Mouse (Mus musculus) hindbrain, embryonic 14.5 days (tissue): ENCODE measurements around the gene Abcg1. TPM values are rescaled to one million over a fixed set of nuclear protein-coding genes. Genes with fewer than 3 reads are reported as not detected.

Experiments
- ATAC-seq: fragments of 200-750 bp; cut with Nextera tagmentation; 2 replicates; pipeline ENCODE4 v1.8.0; 2017; ENCODE audit warnings: moderate number of reproducible peaks, mild to moderate bottlenecking, moderate TSS enrichment, moderate library complexity; ENCODE audit not compliant: low FRiP score
- DNase-seq: peaks from one replicate; pipeline ENCODE4 v3.0.0-alpha.2; 2015; ENCODE audit warnings: low spot score
- H3K27ac ChIP-seq: fragments of 300-500 bp; sonication (generic); 2 replicates; pipeline ENCODE4 v1.5.1; 2014; ENCODE audit warnings: mild to moderate bottlenecking, moderate library complexity
- H3K27me3 ChIP-seq: fragments of 300-500 bp; sonication (generic); 2 replicates; pipeline ENCODE4 v1.6.1; 2014; ENCODE audit warnings: mild to moderate bottlenecking, low read length, mixed read lengths; ENCODE audit not compliant: control insufficient read depth, insufficient read depth
- H3K36me3 ChIP-seq: fragments of 300-500 bp; sonication (generic); replicated peaks from 2 replicates; pipeline ENCODE4 v1.6.1; 2014; ENCODE audit not compliant: control insufficient read depth, insufficient read depth
- H3K4me1 ChIP-seq: fragments of 300-500 bp; sonication (generic); replicated peaks from 2 replicates; pipeline ENCODE4 v1.6.1; 2014; ENCODE audit warnings: antibody characterized with exemption, low read length, mixed read lengths; ENCODE audit not compliant: control insufficient read depth, insufficient read depth
- H3K4me2 ChIP-seq: fragments of 300-500 bp; sonication (generic); replicated peaks from 2 replicates; pipeline ENCODE4 v1.6.1; 2014; ENCODE audit warnings: mild to moderate bottlenecking, moderate library complexity
- H3K4me3 ChIP-seq: fragments of 300-500 bp; sonication (generic); replicated peaks from 2 replicates; pipeline ENCODE4 v1.5.1; 2014; ENCODE audit warnings: mild to moderate bottlenecking, low read length
- H3K9ac ChIP-seq: fragments of 300-500 bp; sonication (generic); 2 replicates; pipeline ENCODE4 v1.6.1; 2014
- H3K9me3 ChIP-seq: fragments of 300-500 bp; sonication (generic); 2 replicates; pipeline ENCODE4 v1.6.1; 2016; ENCODE audit warnings: low read length; ENCODE audit not compliant: control insufficient read depth
- WGBS: fragments of 180-500 bp; shearing (Covaris S2); extraction: QIAGEN DNeasy Blood & Tissue Kit; methylation state at CpG from one replicate; pipeline ENCODE4 v1.1.7; 2014; 5-methylcytosine and 5-hydroxymethylcytosine counted together
- polyA plus RNA-seq: library from polyadenylated mRNA; unstranded; fragments of >200 nt; fragmentation: Nextera tagmentation; extraction: Ambion mirVana; gene quantifications from 2 replicates; pipeline ENCODE4 v1.2.1, GENCODE M21; 2014

The Abcg1 gene
- polyA plus RNA-seq, result 19.3 and 21.1 TPM in 2 replicates

DNA sequence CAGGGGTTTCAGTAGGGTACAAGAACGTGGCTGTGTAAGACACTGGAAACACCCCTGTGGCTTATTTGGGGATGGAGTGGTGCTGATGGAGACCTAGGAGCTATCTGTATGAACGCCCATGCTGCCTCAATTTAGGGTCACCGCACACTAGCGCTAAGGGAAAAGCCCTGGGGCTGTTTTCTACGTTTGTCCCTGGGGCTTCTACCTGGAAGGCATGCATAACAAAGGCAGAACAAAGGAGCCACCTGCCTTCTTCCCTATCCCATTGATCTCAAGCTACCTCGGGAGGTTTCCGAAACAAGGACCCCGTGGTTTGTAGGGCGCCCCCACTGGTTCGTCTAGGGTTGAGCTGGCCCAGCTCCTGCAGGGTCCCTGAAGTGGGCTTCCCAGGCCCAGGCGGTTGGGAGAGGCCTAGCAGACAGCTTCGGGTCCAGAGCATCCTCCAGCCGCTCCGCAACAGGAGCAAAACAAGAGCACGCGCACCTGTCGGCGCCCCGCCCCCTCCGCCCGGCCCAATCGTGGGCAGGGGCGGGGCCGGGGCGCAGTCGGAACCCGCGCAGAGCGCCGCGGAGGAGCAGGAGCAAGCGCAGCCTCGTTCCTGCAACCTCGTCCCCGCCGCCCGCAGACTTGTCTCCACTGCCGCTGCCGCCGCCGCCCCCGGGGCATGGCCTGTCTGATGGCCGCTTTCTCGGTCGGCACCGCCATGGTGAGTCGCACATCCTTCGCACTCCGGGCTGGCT lies at the start of gene Abcg1:
Gene Abcg1 (plus strand): TSS at position 525 of the 740 bp plus-strand sequence.
- no peaks in the 10 kb centered on the region for H3K36me3 ChIP-seq

GRCm38 (mm10) chr17:31008416-31008815 lies 49.1 kb upstream of the Abcg1 start:
- ATAC-seq (no peak), DNase-seq (no peak)
- no peaks in the 10 kb centered on the region for H3K9me3 ChIP-seq
- H3K27me3 ChIP-seq, result no peaks in the 10 kb centered on the region
- H3K9ac ChIP-seq, result no peak overlapping the region
- H3K36me3 ChIP-seq, result no peaks in the 10 kb centered on the region
- WGBS, result 93% methylated on average over 8 of the region's 8 CpGs
- no peak overlapping the region for H3K4me2 ChIP-seq
- H3K4me3 ChIP-seq, result no peak overlapping the region
- no peaks in the 10 kb centered on the region for H3K4me1 ChIP-seq
- H3K27ac ChIP-seq, result no peak overlapping the region

More for the DNA sequence above, at the start of gene Abcg1:
- WGBS, result 1% methylated on average over 49 of the region's 49 CpGs
- peak; percentile 87 for ATAC-seq
- H3K9ac ChIP-seq, result peak within 1 kb of the TSS; percentile 78
- H3K4me3 ChIP-seq, result peak within 1 kb of the TSS; percentile 63
- no peaks in the 10 kb centered on the region for H3K27me3 ChIP-seq
- peak within 1 kb of the TSS; percentile 95 for H3K4me2 ChIP-seq
- peak within 1 kb of the TSS; percentile 87 for H3K27ac ChIP-seq
- DNase-seq, result peak; percentile 82
- peaks cover 29% of the 10 kb centered on the region for H3K4me1 ChIP-seq
- peaks cover 8% of the 10 kb centered on the region for H3K9me3 ChIP-seq

DNA sequence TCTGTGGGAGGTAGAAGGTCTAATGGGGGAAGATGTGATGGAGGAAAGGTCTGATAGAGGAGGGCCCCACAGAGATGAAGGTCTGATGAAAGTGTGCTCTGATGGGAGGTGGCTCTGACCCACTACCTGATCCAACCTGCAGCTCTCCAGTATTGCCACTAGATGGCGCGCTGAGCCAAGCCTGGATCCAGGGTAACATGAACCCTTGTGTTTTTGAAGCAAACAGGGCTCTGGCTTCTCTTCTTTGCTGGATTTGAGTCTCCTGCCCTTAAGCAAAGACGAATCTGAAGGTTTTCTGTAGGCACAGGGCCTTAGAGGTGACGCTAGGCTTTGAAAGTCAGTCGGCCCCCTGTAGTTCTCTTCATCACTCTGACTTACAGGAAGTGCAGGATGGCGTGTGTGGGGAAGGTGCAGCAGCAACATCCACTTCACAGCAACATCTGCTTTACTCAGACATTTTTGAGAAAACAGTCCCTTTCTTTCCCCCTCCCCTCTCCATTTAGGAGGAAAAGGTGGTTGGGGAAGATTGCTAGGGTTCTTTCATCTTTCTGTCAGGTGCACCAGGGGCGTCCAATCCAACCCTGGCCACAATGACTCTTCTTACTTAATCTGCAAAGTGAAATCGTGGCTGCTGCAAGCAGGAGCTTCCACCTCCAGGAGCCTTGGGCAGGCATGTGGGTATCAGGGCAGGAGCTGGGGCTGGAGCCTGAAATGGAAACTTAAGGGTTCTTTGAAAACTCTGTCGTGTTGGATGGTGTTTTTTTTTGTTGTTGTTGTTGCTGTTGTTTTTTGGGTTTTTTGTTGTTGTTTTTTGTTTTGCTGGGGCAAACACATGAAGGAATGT lies 45.7 kb upstream of the Abcg1 start:
- 40% methylated on average over 9 of the region's 9 CpGs for WGBS
- Histone ChIP-seq H3K4me2 (no peak overlapping the region), H3K27me3 (no peaks in the 10 kb centered on the region), H3K27ac (no peak overlapping the region), H3K4me1 (no peaks in the 10 kb centered on the region), H3K9me3 (0 out of 2 replicates have a peak, but pooled peaks cover 3% of the 10 kb centered on the region), H3K9ac (no peak overlapping the region), H3K4me3 (no peak overlapping the region), H3K36me3 (no peaks in the 10 kb centered on the region)
- DNase-seq (peak; percentile 86), ATAC-seq (no peak; the same call in 1 of the 2 replicates)

GRCm38 (mm10) chr17:31018267-31018666 lies 39.2 kb upstream of the Abcg1 start:
- DNase-seq, result peak; percentile 80
- WGBS, result 76% methylated on average over 4 of the region's 4 CpGs
- H3K36me3 ChIP-seq, result no peaks in the 10 kb centered on the region
- H3K4me1 ChIP-seq, result no peaks in the 10 kb centered on the region
- H3K4me2 ChIP-seq, result no peak overlapping the region
- no peaks in the 10 kb centered on the region for H3K27me3 ChIP-seq
- no peak overlapping the region for H3K4me3 ChIP-seq
- no peak for ATAC-seq
- no peak overlapping the region for H3K27ac ChIP-seq
- H3K9me3 ChIP-seq, result 0 out of 2 replicates have a peak, but pooled peaks cover 3% of the 10 kb centered on the region
- H3K9ac ChIP-seq, result no peak overlapping the region

DNA sequence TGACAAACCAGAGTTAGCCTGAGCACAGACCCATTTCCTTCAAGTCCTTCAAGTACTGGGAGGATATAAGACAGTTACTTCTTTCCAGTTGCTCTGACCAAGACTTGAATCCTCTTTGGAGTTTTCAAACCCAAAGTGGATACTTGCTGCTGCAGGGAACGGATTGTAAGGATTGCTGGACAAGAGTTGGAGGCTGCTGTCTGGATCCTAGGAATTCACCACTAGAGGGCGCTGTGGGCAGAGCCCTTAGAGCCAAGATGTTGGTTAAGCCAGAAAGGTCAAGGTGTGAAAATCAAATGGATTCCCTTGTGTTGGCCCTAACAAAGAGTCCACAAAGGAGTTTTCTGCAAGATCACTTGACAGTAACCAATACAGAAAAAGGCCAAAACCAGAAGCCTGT lies 38.0 kb upstream of the Abcg1 start:
- WGBS, result 2% methylated on average over 2 of the region's 2 CpGs
- DNase-seq (peak; percentile 76), ATAC-seq (no peak)
- Histone ChIP-seq H3K9ac (no peak overlapping the region), H3K27ac (no peak overlapping the region), H3K4me3 (no peak overlapping the region), H3K36me3 (no peaks in the 10 kb centered on the region), H3K9me3 (0 out of 2 replicates have a peak, but pooled peaks cover 3% of the 10 kb centered on the region), H3K4me2 (no peak overlapping the region), H3K4me1 (no peaks in the 10 kb centered on the region), H3K27me3 (no peaks in the 10 kb centered on the region)

DNA sequence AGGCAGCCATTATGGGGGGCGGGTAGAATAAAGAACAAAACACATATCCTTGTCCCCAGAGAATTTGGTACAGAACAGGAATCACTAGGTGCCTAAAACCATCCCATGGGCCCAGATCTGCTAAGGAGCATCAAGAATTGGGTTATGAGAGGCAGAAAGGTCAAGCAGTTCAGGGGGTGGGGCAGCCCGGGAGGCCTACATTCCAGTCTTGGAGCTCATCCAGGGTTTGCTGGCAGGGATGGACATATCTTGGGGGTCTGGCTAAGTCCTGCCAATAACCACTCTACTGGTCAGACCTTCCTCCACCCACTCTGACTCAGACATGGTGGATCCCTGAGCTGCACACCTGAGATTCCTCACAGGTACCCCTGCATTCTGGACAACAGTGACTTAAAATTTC lies 37.4 kb upstream of the Abcg1 start:
- no peak for ATAC-seq
- H3K4me1 ChIP-seq, result no peaks in the 10 kb centered on the region

DNA sequence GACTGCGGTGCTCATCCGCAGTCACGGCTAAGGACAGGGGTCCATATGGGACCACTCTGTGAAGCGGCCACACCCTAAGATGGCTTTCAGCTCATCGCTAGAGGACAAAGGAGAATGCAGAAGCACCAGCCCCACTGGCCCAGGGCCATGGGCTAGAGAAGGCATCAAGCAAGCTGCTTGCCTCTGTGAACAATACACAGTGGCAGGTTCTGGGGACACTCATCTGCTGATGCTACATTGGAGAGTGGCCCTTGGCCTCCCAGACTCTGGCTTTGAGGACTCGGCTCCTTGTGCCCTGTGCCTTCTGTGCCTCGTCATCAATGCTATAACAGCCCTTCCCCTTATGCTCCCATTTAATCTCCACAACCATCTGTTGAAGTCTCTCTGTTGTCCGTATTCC lies 36.2 kb upstream of the Abcg1 start:
- H3K4me1 ChIP-seq, result no peaks in the 10 kb centered on the region
- H3K36me3 ChIP-seq, result no peaks in the 10 kb centered on the region
- WGBS, result 85% methylated on average over 8 of the region's 8 CpGs
- no peak overlapping the region for H3K4me3 ChIP-seq
- 0 out of 2 replicates have a peak, but pooled peaks cover 3% of the 10 kb centered on the region for H3K9me3 ChIP-seq
- H3K9ac ChIP-seq, result no peak overlapping the region
- ATAC-seq (no peak), DNase-seq (no peak)
- H3K27ac ChIP-seq, result no peak overlapping the region
- no peak overlapping the region for H3K4me2 ChIP-seq
- H3K27me3 ChIP-seq, result no peaks in the 10 kb centered on the region

More for the DNA sequence above, 37.4 kb upstream of the Abcg1 start:
- no peak overlapping the region for H3K9ac ChIP-seq
- WGBS, result 89% methylated on average over 2 of the region's 2 CpGs
- H3K4me2 ChIP-seq, result no peak overlapping the region
- no peak for DNase-seq
- no peak overlapping the region for H3K4me3 ChIP-seq
- H3K36me3 ChIP-seq, result no peaks in the 10 kb centered on the region
- no peaks in the 10 kb centered on the region for H3K27me3 ChIP-seq
- H3K9me3 ChIP-seq, result 0 out of 2 replicates have a peak, but pooled peaks cover 3% of the 10 kb centered on the region
- no peak overlapping the region for H3K27ac ChIP-seq

DNA sequence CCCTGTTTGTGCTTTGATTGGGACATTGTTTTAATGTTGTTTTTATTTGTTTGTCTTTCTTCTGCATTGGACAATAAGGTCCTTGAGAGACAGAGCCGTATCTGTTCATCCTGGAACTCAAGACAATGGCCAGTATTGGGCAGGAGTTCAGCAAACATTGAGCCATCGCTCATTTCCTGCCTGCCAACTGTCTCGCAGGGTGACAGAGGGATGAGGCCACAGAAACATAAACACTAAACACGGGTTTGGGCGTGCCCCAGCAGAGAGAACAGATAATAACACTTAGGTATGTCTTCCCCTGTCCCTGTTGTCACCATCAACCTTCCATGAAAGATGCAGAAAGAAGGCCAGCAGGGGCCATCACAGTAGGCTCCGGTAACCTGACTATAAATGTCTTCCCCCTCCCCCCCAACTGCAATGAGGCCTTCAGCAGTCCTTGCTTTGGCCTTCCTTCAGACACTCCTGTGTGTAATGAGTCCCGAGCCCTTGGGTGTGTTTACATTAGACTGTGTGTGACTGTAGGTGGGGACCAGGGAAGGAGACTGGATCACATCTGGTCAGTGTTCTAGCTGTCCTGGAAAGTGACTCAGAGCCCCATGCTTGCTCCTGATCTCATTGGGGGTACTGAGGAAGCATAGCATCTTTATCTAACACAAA lies 33.2 kb upstream of the Abcg1 start:
- Histone ChIP-seq H3K27me3 (no peaks in the 10 kb centered on the region), H3K9me3 (no peaks in the 10 kb centered on the region), H3K4me1 (no peaks in the 10 kb centered on the region), H3K4me3 (no peak overlapping the region), H3K4me2 (no peak overlapping the region), H3K27ac (no peak overlapping the region), H3K9ac (no peak overlapping the region), H3K36me3 (no peaks in the 10 kb centered on the region)
- DNase-seq, result no peak
- WGBS, result 79% methylated on average over 7 of the region's 7 CpGs
- no peak for ATAC-seq

DNA sequence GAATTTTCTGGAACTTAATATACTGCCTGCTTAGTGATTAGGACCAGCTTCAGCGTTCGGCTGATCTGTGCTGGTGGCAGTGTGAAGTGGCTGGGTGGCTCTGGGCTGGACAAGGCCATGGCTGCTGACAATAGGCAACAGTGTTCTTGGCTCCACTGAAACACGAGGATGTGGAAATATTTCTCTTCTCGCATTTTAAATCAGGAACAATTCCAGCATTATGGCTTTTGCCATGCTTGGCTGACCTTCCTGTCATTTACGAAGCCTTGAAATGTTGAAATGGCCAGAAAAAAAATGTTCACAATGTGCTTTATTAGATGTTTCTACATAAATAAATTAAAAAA lies 32.7 kb upstream of the Abcg1 start:
- H3K4me2 ChIP-seq, result no peak overlapping the region
- no peaks in the 10 kb centered on the region for H3K27me3 ChIP-seq
- DNase-seq (no peak), ATAC-seq (no peak)
- H3K4me3 ChIP-seq, result no peak overlapping the region
- no peaks in the 10 kb centered on the region for H3K36me3 ChIP-seq
- no peak overlapping the region for H3K9ac ChIP-seq
- H3K4me1 ChIP-seq, result no peaks in the 10 kb centered on the region
- H3K9me3 ChIP-seq, result no peaks in the 10 kb centered on the region
- no peak overlapping the region for H3K27ac ChIP-seq
- WGBS, result 69% methylated on average over 5 of the region's 5 CpGs
